ENCODE assay signal across 8 mouse cellular contexts in genomic region chr19:34289948-34290789, GRCm38 (mm10). TPM values are rescaled to one million over a fixed set of nuclear protein-coding genes. Genes with fewer than 3 reads are reported as not detected.
DNase-seq lines count a peak whose midpoint lies in the region; ATAC-seq lines count a peak whose summit lies in the region.

TSS of gene Fas (plus strand) at chr19:34290666.

- peak within 1 kb of the TSS; percentile 38 for H3K9ac ChIP-seq in intestine, embryonic 14.5 days (ENCODE audit: low read length)
- H3K9ac ChIP-seq in limb, embryonic 12.5 days (replicated peaks) = peak within 1 kb of the TSS; percentile 38; the same call in 1 of the 2 replicates
- 0 out of 2 replicates have a peak within 1 kb of the TSS, but pooled peaks have one; percentile 34 for H3K9ac ChIP-seq in midbrain, embryonic 12.5 days (replicated peaks)

- no peaks in the 10 kb centered on the region for H3K9me3 ChIP-seq in intestine, embryonic 14.5 days (ENCODE audit: control insufficient read depth, low read length)
- no peaks in the 10 kb centered on the region for H3K9me3 ChIP-seq in limb, embryonic 12.5 days
- no peaks in the 10 kb centered on the region for H3K9me3 ChIP-seq in midbrain, embryonic 12.5 days

- H3K36me3 ChIP-seq in intestine, embryonic 14.5 days (ENCODE audit: control insufficient read depth, insufficient read depth, low read length) = no peaks in the 10 kb centered on the region
- no peaks in the 10 kb centered on the region for H3K36me3 ChIP-seq in limb, embryonic 12.5 days
- no peaks in the 10 kb centered on the region for H3K36me3 ChIP-seq in midbrain, embryonic 12.5 days

- 4% methylated on average over 19 of the region's 19 CpGs for WGBS in intestine, embryonic 14.5 days
- WGBS in limb, embryonic 12.5 days = 4% methylated on average over 19 of the region's 19 CpGs
- 5% methylated on average over 19 of the region's 19 CpGs for WGBS in midbrain, embryonic 12.5 days

- peak; percentile 93 for ATAC-seq in intestine, embryonic 14.5 days (replicated peaks; ENCODE audit: low FRiP score, low TSS enrichment, low read depth)
- peak; percentile 85 for ATAC-seq in limb, embryonic 12.5 days (ENCODE audit: insufficient number of reproducible peaks, insufficient read depth, low FRiP score, low TSS enrichment, low read depth)
- ATAC-seq in midbrain, embryonic 12.5 days (ENCODE audit: low FRiP score, low read depth) = peak; percentile 92

- no peak within 1 kb of the TSS for H3K27ac ChIP-seq in intestine, embryonic 14.5 days (ENCODE audit: low read depth)
- H3K27ac ChIP-seq in limb, embryonic 12.5 days = no peak within 1 kb of the TSS
- no peak within 1 kb of the TSS for H3K27ac ChIP-seq in midbrain, embryonic 12.5 days (replicated peaks)

- peak within 1 kb of the TSS; percentile 41 for H3K4me3 ChIP-seq in intestine, embryonic 14.5 days (ENCODE audit: low read depth, low read length)
- peak within 1 kb of the TSS; percentile 46 for H3K4me3 ChIP-seq in limb, embryonic 12.5 days (replicated peaks)
- peak within 1 kb of the TSS; percentile 35 for H3K4me3 ChIP-seq in midbrain, embryonic 12.5 days

- peak; percentile 31 for DNase-seq in R1 (ENCODE audit: low read depth, low spot score)
- peak; percentile 69 for DNase-seq in embryo, embryonic 10 days (ENCODE audit: low spot score)
- peak; percentile 28 to 70 for DNase-seq in gastrocnemius, postnatal 4 days (ENCODE audit: low spot score in 2 of 2)
- DNase-seq in intestine, embryonic 14.5 days (ENCODE audit: low spot score) = peak; percentile 77
- peak; percentile 42 for DNase-seq in right cerebral cortex, postnatal 4 days
- peak; percentile 62 to 66 for DNase-seq in urinary bladder, postnatal 4 days (ENCODE audit: low spot score in 2 of 2)

- H3K27me3 ChIP-seq in intestine, embryonic 14.5 days (replicated peaks; ENCODE audit: control insufficient read depth, insufficient read depth, low read length) = 0 out of 2 replicates have a peak, but pooled peaks cover 7% of the 10 kb centered on the region
- 0 out of 2 replicates have a peak, but pooled peaks cover 13% of the 10 kb centered on the region for H3K27me3 ChIP-seq in limb, embryonic 12.5 days
- peaks cover 20% of the 10 kb centered on the region; the same call in 1 of the 2 replicates for H3K27me3 ChIP-seq in midbrain, embryonic 12.5 days

- peak within 1 kb of the TSS; percentile 95 for H3K4me2 ChIP-seq in intestine, embryonic 14.5 days (ENCODE audit: low read length)
- peak within 1 kb of the TSS; percentile 90 for H3K4me2 ChIP-seq in limb, embryonic 12.5 days
- H3K4me2 ChIP-seq in midbrain, embryonic 12.5 days (replicated peaks) = peak within 1 kb of the TSS; percentile 61

- H3K4me1 ChIP-seq in intestine, embryonic 14.5 days (replicated peaks; ENCODE audit: control insufficient read depth, insufficient read depth, low read length) = peaks cover 2% of the 10 kb centered on the region
- H3K4me1 ChIP-seq in limb, embryonic 12.5 days (replicated peaks) = peaks cover 13% of the 10 kb centered on the region; the same call in 1 of the 2 replicates
- H3K4me1 ChIP-seq in midbrain, embryonic 12.5 days = peaks cover 11% of the 10 kb centered on the region; the same call in 1 of the 2 replicates

RNA-seq across cellular contexts. Expression of gene Fas, which starts in this region (rescaled TPM):
- total RNA-seq in gastrocnemius, postnatal 4 days (2021) = 1 to 10 TPM; 2.3 to 3.8 TPM
- 2.0 and 2.7 TPM in 2 replicates for polyA plus RNA-seq in intestine, embryonic 14.5 days (2014; fragmentation: Nextera tagmentation; extraction: Ambion mirVana)
- polyA plus RNA-seq in limb, embryonic 12.5 days (2016; fragmentation: Nextera tagmentation; extraction: Ambion mirVana) = 1.1 and 1.4 TPM in 2 replicates
- 0.65 and 0.82 TPM in 2 replicates for polyA plus RNA-seq in midbrain, embryonic 12.5 days (2016; fragmentation: Nextera tagmentation; extraction: Ambion mirVana)

Comparison
In these comparisons a context has a peak if more than half of its experiments do, and no peak if none do; other contexts are left out.
1. Peak in ATAC-seq, H3K4me3 ChIP-seq, H3K9ac ChIP-seq and H3K4me2 ChIP-seq in midbrain, embryonic 12.5 days; RNA of the gene not detected or under 1 TPM.